In genomic region chr16:43980110-43980609, GRCm38 (mm10) we compare ENCODE assay signal across 8 mouse cellular contexts. TPM values are rescaled to one million over a fixed set of nuclear protein-coding genes. Genes with fewer than 3 reads are reported as not detected.
A peak's percentile ranks its signal among the peaks of the same experiment; 100 is the strongest.
DNase-seq lines count a peak whose midpoint lies in the region; ATAC-seq and TF ChIP-seq lines count a peak whose summit lies in the region.

No protein-coding gene starts in this region.

- 38% methylated on average over 9 of the region's 9 CpGs for WGBS in liver, adult 2 months
- 34% methylated on average over 9 of the region's 9 CpGs for WGBS in hindbrain, embryonic 14.5 days
- WGBS in midbrain, embryonic 16.5 days = 25% methylated on average over 9 of the region's 9 CpGs

- no peak for TF ChIP-seq CTCF in liver, adult 2 months (IDR thresholded peaks at IDR 0.05; ENCODE audit: low read depth, low read length)
- no peak for TF ChIP-seq CTCF in cortical plate, adult 2 months (IDR thresholded peaks at IDR 0.05; ENCODE audit: extremely low read depth, insufficient read depth, low read length)

- no peaks in the 10 kb centered on the region for H3K27me3 ChIP-seq in liver, adult 2 months (ENCODE audit: control insufficient read depth, insufficient read depth, low read length)
- peaks cover 20% of the 10 kb centered on the region for H3K27me3 ChIP-seq in hindbrain, embryonic 14.5 days (ENCODE audit: control insufficient read depth, insufficient read depth, low read length)
- H3K27me3 ChIP-seq in midbrain, embryonic 16.5 days (ENCODE audit: control insufficient read depth, insufficient read depth, low read depth, low read length) = no peaks in the 10 kb centered on the region

- no peak for DNase-seq in liver, adult 2 months (ENCODE audit: extremely low read depth, low read depth, low spot score)
- DNase-seq in liver (no peak), adipocyte (ENCODE audit: low spot score) (no peak)
- DNase-seq in hindbrain, embryonic 14.5 days (ENCODE audit: low spot score) = no peak
- no peak for DNase-seq in cerebellum, adult 18-20 months
- DNase-seq in natural killer cell, adult 2 months (ENCODE audit: low spot score in 2 of 2) = no peak

- H3K79me2 ChIP-seq in liver, adult 2 months (ENCODE audit: control insufficient read depth, insufficient read depth, low read length) = no peaks in the 10 kb centered on the region

- no peak; the same call in 1 of the 2 replicates for ATAC-seq in hindbrain, embryonic 14.5 days (ENCODE audit: low FRiP score)
- no peak for ATAC-seq in midbrain, embryonic 16.5 days

- peak overlapping the region; percentile 69 for H3K9ac ChIP-seq in liver, adult 2 months (ENCODE audit: low read depth, low read length)
- H3K9ac ChIP-seq in hindbrain, embryonic 14.5 days = peak overlapping the region; percentile 71
- H3K9ac ChIP-seq in midbrain, embryonic 16.5 days (ENCODE audit: low read depth, low read length) = peak overlapping the region; percentile 89

- H3K4me2 ChIP-seq in hindbrain, embryonic 14.5 days (replicated peaks) = peak overlapping the region; percentile 99
- peak overlapping the region; percentile 95 for H3K4me2 ChIP-seq in midbrain, embryonic 16.5 days (ENCODE audit: low read length)

- no peak for TF ChIP-seq POLR2A in liver, adult 2 months (IDR thresholded peaks at IDR 0.05; ENCODE audit: extremely low read depth, insufficient read depth, low read length)
- TF ChIP-seq POLR2A in cortical plate, adult 2 months (IDR thresholded peaks at IDR 0.05; ENCODE audit: extremely low read depth, insufficient read depth, low read length) = no peak

- H3K27ac ChIP-seq in liver, adult 2 months (replicated peaks; ENCODE audit: insufficient read depth, low read depth, low read length) = no peak overlapping the region
- H3K27ac ChIP-seq in cortical plate, adult 2 months (ENCODE audit: insufficient read depth, low read length) = no peak overlapping the region
- no peak overlapping the region for H3K27ac ChIP-seq in hindbrain, embryonic 14.5 days
- H3K27ac ChIP-seq in midbrain, embryonic 16.5 days (ENCODE audit: low read length) = no peak overlapping the region; the same call in 1 of the 2 replicates

- H3K9me3 ChIP-seq in hindbrain, embryonic 14.5 days (ENCODE audit: control insufficient read depth, low read length) = no peaks in the 10 kb centered on the region
- no peaks in the 10 kb centered on the region for H3K9me3 ChIP-seq in midbrain, embryonic 16.5 days (replicated peaks; ENCODE audit: control insufficient read depth, low read length, poor library complexity, severe bottlenecking)

- H3K4me3 ChIP-seq in liver, adult 2 months (ENCODE audit: insufficient read depth, low read depth, low read length) = peak overlapping the region; percentile 81
- H3K4me3 ChIP-seq in cortical plate, adult 2 months (ENCODE audit: insufficient read depth, low read length) = peak overlapping the region; percentile 83
- H3K4me3 ChIP-seq in hindbrain, embryonic 14.5 days (replicated peaks; ENCODE audit: low read length) = peak overlapping the region; percentile 83
- H3K4me3 ChIP-seq in midbrain, embryonic 16.5 days (ENCODE audit: low read depth, low read length) = peak overlapping the region; percentile 86

- peaks cover 19% of the 10 kb centered on the region for H3K36me3 ChIP-seq in liver, adult 2 months (ENCODE audit: control insufficient read depth, insufficient read depth, low read length)
- no peaks in the 10 kb centered on the region for H3K36me3 ChIP-seq in hindbrain, embryonic 14.5 days (replicated peaks; ENCODE audit: control insufficient read depth, insufficient read depth)
- no peaks in the 10 kb centered on the region for H3K36me3 ChIP-seq in midbrain, embryonic 16.5 days (ENCODE audit: control insufficient read depth, insufficient read depth, low read length)

- H3K4me1 ChIP-seq in liver, adult 2 months (ENCODE audit: control insufficient read depth, insufficient read depth, low read length) = no peaks in the 10 kb centered on the region; the same call in 1 of the 2 replicates
- 0 out of 2 replicates have a peak, but pooled peaks cover 2% of the 10 kb centered on the region for H3K4me1 ChIP-seq in cortical plate, adult 2 months (ENCODE audit: control insufficient read depth, insufficient read depth, low read length)
- H3K4me1 ChIP-seq in hindbrain, embryonic 14.5 days (replicated peaks; ENCODE audit: control insufficient read depth, insufficient read depth, low read length) = peaks cover 5% of the 10 kb centered on the region
- no peaks in the 10 kb centered on the region for H3K4me1 ChIP-seq in midbrain, embryonic 16.5 days (ENCODE audit: control insufficient read depth, insufficient read depth, low read length)

RNA-seq across cellular contexts. Expression of gene Zdhhc23, which starts 0.6 kb away (rescaled TPM):
- total RNA-seq in liver, adult 2 months (2014; rRNA removed) = 0.09 and 0.20 TPM in 2 replicates
- polyA plus RNA-seq in liver, adult 2 months (2012; rRNA removed) = 0.07 and 0.32 TPM in 2 replicates
- 16.9 and 18.7 TPM in 2 replicates for polyA plus RNA-seq in cortical plate, adult 2 months (2012; rRNA removed)
- 3.6 and 3.8 TPM in 2 replicates for polyA plus RNA-seq in hindbrain, embryonic 14.5 days (2014; fragmentation: Nextera tagmentation; extraction: Ambion mirVana)
- polyA plus RNA-seq in midbrain, embryonic 16.5 days (2015; fragmentation: Nextera tagmentation; extraction: Ambion mirVana) = 4.9 and 5.1 TPM in 2 replicates

RNA-seq across cellular contexts. Expression of gene Qtrt2, which starts 53.6 kb away (rescaled TPM):
- 7.8 and 8.5 TPM in 2 replicates for total RNA-seq in liver, adult 2 months (2014; rRNA removed)
- polyA plus RNA-seq in liver, adult 2 months (2012; rRNA removed) = 3.5 and 9.0 TPM in 2 replicates
- polyA plus RNA-seq in cortical plate, adult 2 months (2012; rRNA removed) = 36.5 and 36.6 TPM in 2 replicates
- polyA plus RNA-seq in hindbrain, embryonic 14.5 days (2014; fragmentation: Nextera tagmentation; extraction: Ambion mirVana) = 23.3 and 26.3 TPM in 2 replicates
- polyA plus RNA-seq in midbrain, embryonic 16.5 days (2015; fragmentation: Nextera tagmentation; extraction: Ambion mirVana) = 19.0 and 19.6 TPM in 2 replicates
